9 mouse cellular contexts compared by ENCODE assay signal in the genomic region with DNA sequence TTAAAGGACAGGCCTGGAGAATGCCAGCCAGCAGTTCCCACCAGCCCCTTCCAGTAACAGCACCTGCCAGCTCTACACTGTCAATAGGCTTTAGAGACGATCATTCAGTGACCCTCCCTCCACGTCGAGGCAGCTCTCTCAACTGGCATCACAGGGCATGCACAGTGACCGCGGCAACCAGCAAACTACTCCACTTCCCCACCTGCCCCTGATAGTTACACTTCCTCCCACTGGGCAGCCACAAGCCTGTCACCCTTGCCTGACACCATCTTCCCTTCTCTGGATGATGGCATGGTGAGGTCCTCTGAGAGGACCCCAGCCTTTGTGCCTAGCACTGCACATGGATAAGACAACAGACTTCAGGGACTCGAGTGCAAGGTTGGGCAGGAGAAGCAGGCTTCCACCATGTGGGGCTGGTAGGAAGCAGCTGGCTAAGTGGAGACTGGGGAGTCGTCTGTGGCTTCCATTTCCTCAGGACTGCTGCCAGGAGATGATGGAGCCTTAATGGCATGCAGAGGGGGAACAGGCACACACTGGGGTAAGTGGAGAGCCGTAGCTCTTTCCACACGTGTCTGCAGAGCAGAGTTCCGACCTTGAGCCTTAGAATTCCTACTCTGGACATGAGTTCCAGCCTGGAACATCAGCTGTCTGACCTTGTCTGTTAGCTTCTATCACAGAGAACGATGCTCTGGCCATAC. TPM values are rescaled to one million over a fixed set of nuclear protein-coding genes. Genes with fewer than 3 reads are reported as not detected.
DNase-seq lines count a peak whose midpoint lies in the region; ATAC-seq and TF ChIP-seq lines count a peak whose summit lies in the region.
"Had no signal": no experiment of that assay in that cellular context is flagged by ENCODE, and none has a peak within 500 bp of the region (broad histone marks: within the 10 kb centered on the region; RNA-seq: fewer than 3 reads in every experiment).

No protein-coding gene starts in this region.

- H3K27me3 ChIP-seq in kidney, embryonic 14.5 days (ENCODE audit: control insufficient read depth, insufficient read depth, low read length) = no peaks in the 10 kb centered on the region
- H3K27me3 ChIP-seq in embryonic facial prominence, embryonic 14.5 days (replicated peaks; ENCODE audit: control insufficient read depth, insufficient read depth, low read length) = no peaks in the 10 kb centered on the region
- no peaks in the 10 kb centered on the region for H3K27me3 ChIP-seq in intestine, embryonic 16.5 days (replicated peaks; ENCODE audit: control insufficient read depth, insufficient read depth, low read length)
- H3K27me3 ChIP-seq in neural tube, embryonic 15.5 days (replicated peaks) = no peaks in the 10 kb centered on the region
- H3K27me3 ChIP-seq in thymus, adult 2 months (ENCODE audit: control insufficient read depth, insufficient read depth, low read length) = no peaks in the 10 kb centered on the region
- H3K27me3 ChIP-seq: liver, embryonic 15.5 days had no signal

- H3K27ac ChIP-seq in kidney, embryonic 14.5 days (ENCODE audit: low read depth, low read length) = no peak overlapping the region
- no peak overlapping the region; the same call in 1 of the 2 replicates for H3K27ac ChIP-seq in embryonic facial prominence, embryonic 14.5 days (replicated peaks; ENCODE audit: low read depth, low read length)
- H3K27ac ChIP-seq in intestine, embryonic 16.5 days (ENCODE audit: low read length) = no peak overlapping the region
- peak overlapping the region; percentile 14; the same call in 1 of the 2 replicates for H3K27ac ChIP-seq in neural tube, embryonic 15.5 days (replicated peaks)
- H3K27ac ChIP-seq in thymus, adult 2 months (ENCODE audit: control insufficient read depth, insufficient read depth, low read length) = no peak overlapping the region
- H3K27ac ChIP-seq: liver, embryonic 15.5 days had no signal

- no peak; the same call in 1 of the 2 replicates for ATAC-seq in kidney, embryonic 14.5 days (ENCODE audit: low FRiP score, low TSS enrichment)
- ATAC-seq in embryonic facial prominence, embryonic 14.5 days (ENCODE audit: low read depth) = peak; percentile 47; the same call in 1 of the 2 replicates
- peak; percentile 68; the same call in 1 of the 2 replicates for ATAC-seq in intestine, embryonic 16.5 days
- peak; percentile 24; the same call in 1 of the 2 replicates for ATAC-seq in neural tube, embryonic 15.5 days (ENCODE audit: low FRiP score)

- no peak for TF ChIP-seq POLR2A in thymus, adult 2 months (IDR thresholded peaks at IDR 0.05; ENCODE audit: control insufficient read depth, extremely low read depth, insufficient read depth, low read length, poor library complexity)

- 58% methylated on average over 11 of the region's 11 CpGs for WGBS in kidney, embryonic 14.5 days
- WGBS in embryonic facial prominence, embryonic 14.5 days = 47% methylated on average over 8 of the region's 11 CpGs
- 42% methylated on average over 11 of the region's 11 CpGs for WGBS in intestine, embryonic 16.5 days
- WGBS in neural tube, embryonic 15.5 days = 45% methylated on average over 11 of the region's 11 CpGs
- WGBS in thymus, adult 2 months = 10% methylated on average over 11 of the region's 11 CpGs

- H3K36me3 ChIP-seq in kidney, embryonic 14.5 days (ENCODE audit: control insufficient read depth, insufficient read depth, low read length) = no peaks in the 10 kb centered on the region
- H3K36me3 ChIP-seq in embryonic facial prominence, embryonic 14.5 days (ENCODE audit: control insufficient read depth, insufficient read depth, low read length) = no peaks in the 10 kb centered on the region
- no peaks in the 10 kb centered on the region for H3K36me3 ChIP-seq in intestine, embryonic 16.5 days (ENCODE audit: control insufficient read depth, insufficient read depth, low read length)
- H3K36me3 ChIP-seq in neural tube, embryonic 15.5 days = no peaks in the 10 kb centered on the region
- no peaks in the 10 kb centered on the region for H3K36me3 ChIP-seq in thymus, adult 2 months (ENCODE audit: control insufficient read depth, insufficient read depth, low read length)
- H3K36me3 ChIP-seq: liver, embryonic 15.5 days had no signal

- H3K9me3 ChIP-seq in kidney, embryonic 14.5 days (ENCODE audit: control insufficient read depth, low read length) = no peaks in the 10 kb centered on the region
- H3K9me3 ChIP-seq in embryonic facial prominence, embryonic 14.5 days (ENCODE audit: control insufficient read depth, low read length) = no peaks in the 10 kb centered on the region
- H3K9me3 ChIP-seq in intestine, embryonic 16.5 days (ENCODE audit: control insufficient read depth, low read length) = no peaks in the 10 kb centered on the region; the same call in 1 of the 2 replicates
- H3K9me3 ChIP-seq in neural tube, embryonic 15.5 days (replicated peaks) = no peaks in the 10 kb centered on the region
- H3K9me3 ChIP-seq: liver, embryonic 15.5 days had no signal

- H3K4me3 ChIP-seq in kidney, embryonic 14.5 days (ENCODE audit: low read length) = no peak overlapping the region
- no peak overlapping the region for H3K4me3 ChIP-seq in embryonic facial prominence, embryonic 14.5 days (ENCODE audit: low read depth, low read length)
- no peak overlapping the region for H3K4me3 ChIP-seq in intestine, embryonic 16.5 days (ENCODE audit: low read length)
- no peak overlapping the region for H3K4me3 ChIP-seq in neural tube, embryonic 15.5 days (replicated peaks)
- no peak overlapping the region for H3K4me3 ChIP-seq in thymus, adult 2 months (ENCODE audit: control insufficient read depth, insufficient read depth, low read length)
- H3K4me3 ChIP-seq: liver, embryonic 15.5 days had no signal

- peak; percentile 29 for DNase-seq in kidney, adult 9 months
- DNase-seq in embryonic facial prominence, embryonic 14.5 days (ENCODE audit: low spot score) = peak; percentile 65
- no peak for DNase-seq in thymus, postnatal 4 days
- no peak for DNase-seq in thymus, adult 2 months
- DNase-seq in liver = no peak

- no peak overlapping the region for H3K4me2 ChIP-seq in kidney, embryonic 14.5 days (replicated peaks; ENCODE audit: low read depth, low read length)
- no peak overlapping the region for H3K4me2 ChIP-seq in embryonic facial prominence, embryonic 14.5 days (ENCODE audit: low read depth, low read length)
- no peak overlapping the region for H3K4me2 ChIP-seq in intestine, embryonic 16.5 days (ENCODE audit: low read depth, low read length)
- no peak overlapping the region for H3K4me2 ChIP-seq in neural tube, embryonic 15.5 days
- H3K4me2 ChIP-seq: liver, embryonic 15.5 days had no signal

- TF ChIP-seq CTCF in thymus, adult 2 months (IDR thresholded peaks at IDR 0.05; ENCODE audit: borderline replicate concordance, control insufficient read depth, extremely low read depth, insufficient read depth, low read length, poor library complexity) = no peak

- H3K9ac ChIP-seq in kidney, embryonic 14.5 days (ENCODE audit: low read depth, low read length) = no peak overlapping the region
- H3K9ac ChIP-seq in embryonic facial prominence, embryonic 14.5 days (ENCODE audit: low read depth, low read length) = no peak overlapping the region
- H3K9ac ChIP-seq in intestine, embryonic 16.5 days (ENCODE audit: low read depth, low read length) = no peak overlapping the region
- H3K9ac ChIP-seq in neural tube, embryonic 15.5 days (replicated peaks) = no peak overlapping the region
- H3K9ac ChIP-seq: liver, embryonic 15.5 days had no signal

- peaks cover 8% of the 10 kb centered on the region; the same call in 1 of the 2 replicates for H3K4me1 ChIP-seq in kidney, embryonic 14.5 days (ENCODE audit: control insufficient read depth, insufficient read depth, low read length)
- 0 out of 2 replicates have a peak, but pooled peaks cover 6% of the 10 kb centered on the region for H3K4me1 ChIP-seq in embryonic facial prominence, embryonic 14.5 days (ENCODE audit: control insufficient read depth, insufficient read depth, low read length)
- H3K4me1 ChIP-seq in intestine, embryonic 16.5 days (ENCODE audit: control insufficient read depth, insufficient read depth, low read length) = peaks cover 18% of the 10 kb centered on the region; the same call in 1 of the 2 replicates
- peaks cover 22% of the 10 kb centered on the region for H3K4me1 ChIP-seq in neural tube, embryonic 15.5 days
- H3K4me1 ChIP-seq in thymus, adult 2 months (replicated peaks; ENCODE audit: control insufficient read depth, insufficient read depth, low read length) = no peaks in the 10 kb centered on the region
- H3K4me1 ChIP-seq: liver, embryonic 15.5 days had no signal

RNA-seq across cellular contexts. Expression of gene Kcnb1, which starts 22.3 kb away (rescaled TPM):
- 1.5 and 1.7 TPM in 2 replicates for polyA plus RNA-seq in kidney, embryonic 14.5 days (2014; fragmentation: Nextera tagmentation; extraction: Ambion mirVana)
- polyA plus RNA-seq in embryonic facial prominence, embryonic 14.5 days (2014; fragmentation: Nextera tagmentation; extraction: Ambion mirVana) = 1.7 and 2.1 TPM in 2 replicates
- 1.1 TPM in 2 replicates for polyA plus RNA-seq in intestine, embryonic 16.5 days (2015; fragmentation: Nextera tagmentation; extraction: Ambion mirVana)
- 3.8 and 3.9 TPM in 2 replicates for polyA plus RNA-seq in neural tube, embryonic 15.5 days (2015; fragmentation: Nextera tagmentation; extraction: Ambion mirVana)
- 1.7 and 2.1 TPM in 2 replicates for polyA plus RNA-seq in thymus, adult 2 months (2012; rRNA removed)

Comparison
In these comparisons a context has a peak if more than half of its experiments do, and no peak if none do; other contexts are left out.
1. DNase-seq: peak in kidney, adult 9 months (single experiment) and embryonic facial prominence, embryonic 14.5 days (single experiment); none in thymus, postnatal 4 days (single experiment), thymus, adult 2 months (single experiment) and liver (single experiment).